8 mouse cellular contexts compared by ENCODE assay signal in genomic region chr5:35042431-35043109, GRCm38 (mm10). TPM values are rescaled to one million over a fixed set of nuclear protein-coding genes. Genes with fewer than 3 reads are reported as not detected.
DNase-seq lines count a peak whose midpoint lies in the region; ATAC-seq lines count a peak whose summit lies in the region.
"Had no signal": no experiment of that assay in that cellular context is flagged by ENCODE, and none has a peak within 500 bp of the region (broad histone marks: within the 10 kb centered on the region; RNA-seq: fewer than 3 reads in every experiment).

No protein-coding gene starts in this region.

- H3K4me3 ChIP-seq in hindbrain, embryonic 16.5 days (ENCODE audit: low read length): no peak overlapping the region
- no peak overlapping the region for H3K4me3 ChIP-seq in midbrain, embryonic 14.5 days (replicated peaks; ENCODE audit: low read depth, low read length)
- H3K4me3 ChIP-seq: stomach, embryonic 15.5 days had no signal

- no peaks in the 10 kb centered on the region for H3K4me1 ChIP-seq in hindbrain, embryonic 16.5 days (ENCODE audit: control insufficient read depth, insufficient read depth, low read depth, low read length)
- no peaks in the 10 kb centered on the region for H3K4me1 ChIP-seq in midbrain, embryonic 14.5 days (ENCODE audit: control insufficient read depth, insufficient read depth, low read length)

- no peaks in the 10 kb centered on the region for H3K36me3 ChIP-seq in hindbrain, embryonic 16.5 days (ENCODE audit: control insufficient read depth, insufficient read depth, low read length)
- H3K36me3 ChIP-seq in midbrain, embryonic 14.5 days (ENCODE audit: control insufficient read depth, insufficient read depth, low read length): no peaks in the 10 kb centered on the region
- H3K36me3 ChIP-seq: stomach, embryonic 15.5 days had no signal

- no peaks in the 10 kb centered on the region for H3K9me3 ChIP-seq in hindbrain, embryonic 16.5 days (ENCODE audit: control insufficient read depth, low read length)
- no peaks in the 10 kb centered on the region for H3K9me3 ChIP-seq in midbrain, embryonic 14.5 days (ENCODE audit: control insufficient read depth, low read length)
- H3K9me3 ChIP-seq: stomach, embryonic 15.5 days had no signal

- no peak overlapping the region for H3K9ac ChIP-seq in hindbrain, embryonic 16.5 days (ENCODE audit: low read depth, low read length)
- no peak overlapping the region for H3K9ac ChIP-seq in midbrain, embryonic 14.5 days (replicated peaks; ENCODE audit: low read length)
- H3K9ac ChIP-seq: stomach, embryonic 15.5 days had no signal

- H3K27me3 ChIP-seq in hindbrain, embryonic 16.5 days (replicated peaks; ENCODE audit: control insufficient read depth, insufficient read depth, low read length): no peaks in the 10 kb centered on the region
- H3K27me3 ChIP-seq in midbrain, embryonic 14.5 days (ENCODE audit: control insufficient read depth, insufficient read depth, low read length): no peaks in the 10 kb centered on the region
- H3K27me3 ChIP-seq: stomach, embryonic 15.5 days had no signal

- H3K4me2 ChIP-seq in hindbrain, embryonic 16.5 days (ENCODE audit: low read length): no peak overlapping the region
- H3K4me2 ChIP-seq in midbrain, embryonic 14.5 days (ENCODE audit: low read length): no peak overlapping the region
- H3K4me2 ChIP-seq: stomach, embryonic 15.5 days had no signal

- WGBS in hindbrain, embryonic 16.5 days: 79% methylated on average over 10 of the region's 10 CpGs
- WGBS in midbrain, embryonic 14.5 days: 80% methylated on average over 10 of the region's 10 CpGs

- peak; percentile 34 for DNase-seq in 416B (ENCODE audit: low read depth)
- DNase-seq in B cell, adult 2 months: peak; percentile 20 to 27
- DNase-seq in midbrain, embryonic 14.5 days: no peak
- DNase-seq in adrenal gland, postnatal 14 days: no peak
- DNase-seq in adrenal gland, postnatal 25 days: no peak
- no peak for DNase-seq in layer of hippocampus, adult 11-12 months (ENCODE audit: low spot score)

- ATAC-seq in hindbrain, embryonic 16.5 days: peak; percentile 38
- ATAC-seq in midbrain, embryonic 14.5 days (ENCODE audit: low FRiP score, low TSS enrichment): peak; percentile 9; the same call in 1 of the 2 replicates

- no peak overlapping the region for H3K27ac ChIP-seq in hindbrain, embryonic 16.5 days (ENCODE audit: low read depth, low read length)
- no peak overlapping the region for H3K27ac ChIP-seq in midbrain, embryonic 14.5 days (replicated peaks; ENCODE audit: low read depth, low read length)

RNA-seq across cellular contexts. Expression of gene Hgfac, which starts 1.3 kb away (rescaled TPM):
- 0.35 and 0.45 TPM in 2 replicates for polyA plus RNA-seq in hindbrain, embryonic 16.5 days (2015; fragmentation: Nextera tagmentation; extraction: Ambion mirVana)
- 0.61 and 1.1 TPM in 2 replicates for polyA plus RNA-seq in midbrain, embryonic 14.5 days (2014; fragmentation: Nextera tagmentation; extraction: Ambion mirVana)
- total RNA-seq in adrenal gland, postnatal 14 days (2021): 3.7 and 36.1 TPM in 2 replicates
- 3.4 and 8.4 TPM in 2 replicates for total RNA-seq in adrenal gland, postnatal 25 days (2021)

RNA-seq across cellular contexts. Expression of gene Dok7, which starts 14.0 kb away (rescaled TPM):
- 12.0 and 12.5 TPM in 2 replicates for polyA plus RNA-seq in hindbrain, embryonic 16.5 days (2015; fragmentation: Nextera tagmentation; extraction: Ambion mirVana)
- polyA plus RNA-seq in midbrain, embryonic 14.5 days (2014; fragmentation: Nextera tagmentation; extraction: Ambion mirVana): 3.6 and 6.2 TPM in 2 replicates
- 10.7 and 12.4 TPM in 2 replicates for total RNA-seq in adrenal gland, postnatal 14 days (2021)
- total RNA-seq in adrenal gland, postnatal 25 days (2021): 8.7 and 17.1 TPM in 2 replicates

Comparison
In these comparisons a context has a peak if more than half of its experiments do, and no peak if none do; other contexts are left out.
1. DNase-seq: peak in 416B (single experiment) and B cell, adult 2 months (2 of 2); none in midbrain, embryonic 14.5 days (single experiment), adrenal gland, postnatal 14 days (single experiment), adrenal gland, postnatal 25 days (single experiment) and layer of hippocampus, adult 11-12 months (single experiment).